Mouse (Mus musculus) thymus, adult 2 months (tissue): ENCODE results near the gene Tmem161a.

ENCODE experiments used
- CTCF ChIP-seq: fragments of 200-500 bp; IDR thresholded peaks from 2 replicates; pipeline ENCODE4 v1.5.1; 2012; ENCODE audit warnings: mild to moderate bottlenecking, control low read depth, low read length, moderate library complexity, borderline replicate concordance; ENCODE audit not compliant: control insufficient read depth, poor library complexity, insufficient read depth; ENCODE audit errors: extremely low read depth
- POLR2A ChIP-seq: fragments of 200-500 bp; IDR thresholded peaks from 2 replicates; pipeline ENCODE4 v1.6.1; 2012; ENCODE audit warnings: mild to moderate bottlenecking, low read length, control low read depth, moderate library complexity; ENCODE audit not compliant: control insufficient read depth, poor library complexity, insufficient read depth; ENCODE audit errors: extremely low read depth

- TF ChIP-seq POLR2A (no peak), CTCF (no peak)
Observed at GRCm38 (mm10) chr8:70214411-70214810, 42.3 kb downstream of the Tmem161a start.
